Comparison of ENCODE assay signal across 8 mouse cellular contexts in genomic region chr16:20694781-20695180, GRCm38 (mm10). TPM values are rescaled to one million over a fixed set of nuclear protein-coding genes. Genes with fewer than 3 reads are reported as not detected.
DNase-seq lines count a peak whose midpoint lies in the region; ATAC-seq lines count a peak whose summit lies in the region.

No protein-coding gene starts in this region.

- H3K27ac ChIP-seq in forebrain, embryonic 16.5 days (ENCODE audit: low read length), result peak overlapping the region; percentile 86
- H3K27ac ChIP-seq in lung, embryonic 15.5 days, result peak overlapping the region; percentile 26; the same call in 1 of the 2 replicates

- WGBS in forebrain, embryonic 16.5 days, result 57% methylated on average over 8 of the region's 8 CpGs
- 67% methylated on average over 8 of the region's 8 CpGs for WGBS in lung, embryonic 15.5 days

- ATAC-seq in forebrain, embryonic 16.5 days, result no peak
- no peak for ATAC-seq in lung, embryonic 15.5 days (ENCODE audit: borderline replicate concordance, extremely low read depth, low FRiP score, low TSS enrichment)

- H3K4me3 ChIP-seq in forebrain, embryonic 16.5 days (replicated peaks; ENCODE audit: low read length), result peak overlapping the region; percentile 50
- H3K4me3 ChIP-seq in lung, embryonic 15.5 days, result no peak overlapping the region; the same call in 1 of the 2 replicates

- peaks cover 21% of the 10 kb centered on the region for H3K36me3 ChIP-seq in forebrain, embryonic 16.5 days (ENCODE audit: control insufficient read depth, insufficient read depth)
- peaks cover 23% of the 10 kb centered on the region for H3K36me3 ChIP-seq in lung, embryonic 15.5 days

- H3K27me3 ChIP-seq in forebrain, embryonic 16.5 days (replicated peaks; ENCODE audit: control insufficient read depth, insufficient read depth, low read length), result no peaks in the 10 kb centered on the region
- no peaks in the 10 kb centered on the region for H3K27me3 ChIP-seq in lung, embryonic 15.5 days

- H3K4me2 ChIP-seq in forebrain, embryonic 16.5 days (ENCODE audit: low read length), result peak overlapping the region; percentile 79
- H3K4me2 ChIP-seq in lung, embryonic 15.5 days, result peak overlapping the region; percentile 53; the same call in 1 of the 2 replicates

- no peaks in the 10 kb centered on the region for H3K9me3 ChIP-seq in forebrain, embryonic 16.5 days (ENCODE audit: control insufficient read depth, low read length)
- no peaks in the 10 kb centered on the region for H3K9me3 ChIP-seq in lung, embryonic 15.5 days

- DNase-seq in urinary bladder, postnatal 14 days (ENCODE audit: low spot score), result peak; percentile 50
- no peak for DNase-seq in urinary bladder, adult 18-20 months (ENCODE audit: low spot score in 2 of 2)
- peak; percentile 64 for DNase-seq in heart, postnatal 4 days
- peak; percentile 75 to 87 for DNase-seq in right cerebral cortex, postnatal 36 days (ENCODE audit: low spot score in 2 of 2)
- no peak for DNase-seq in ovary, postnatal 10 days (ENCODE audit: low spot score)
- no peak for DNase-seq in retina, embryonic 14.5 days (ENCODE audit: low spot score)

- peaks cover 33% of the 10 kb centered on the region for H3K4me1 ChIP-seq in forebrain, embryonic 16.5 days (replicated peaks; ENCODE audit: control insufficient read depth, insufficient read depth, low read length)
- peaks cover 36% of the 10 kb centered on the region for H3K4me1 ChIP-seq in lung, embryonic 15.5 days

- H3K9ac ChIP-seq in forebrain, embryonic 16.5 days (replicated peaks; ENCODE audit: low read depth, low read length), result 0 out of 2 replicates have a peak overlapping the region, but pooled peaks have one; percentile 4
- H3K9ac ChIP-seq in lung, embryonic 15.5 days, result no peak overlapping the region

RNA-seq across cellular contexts. Expression of gene Fam131a, which starts 1.7 kb away (rescaled TPM):
- polyA plus RNA-seq in forebrain, embryonic 16.5 days (2015; fragmentation: Nextera tagmentation; extraction: Ambion mirVana), result 57.4 and 65.3 TPM in 2 replicates
- 10 to 100 TPM in 1 of 2 experiments, 1 to 10 TPM in 1; 10.0 to 13.8 TPM for total RNA-seq in heart, postnatal 4 days (2021)
- polyA plus RNA-seq in lung, embryonic 15.5 days (2015; fragmentation: Nextera tagmentation; extraction: Ambion mirVana), result 4.9 and 6.3 TPM in 2 replicates

RNA-seq across cellular contexts. Expression of gene Polr2h, which starts 22.7 kb away (rescaled TPM):
- polyA plus RNA-seq in forebrain, embryonic 16.5 days (2015; fragmentation: Nextera tagmentation; extraction: Ambion mirVana), result 84.5 and 94.4 TPM in 2 replicates
- total RNA-seq in heart, postnatal 4 days (2021), result 10 to 100 TPM; 15.6 to 16.7 TPM
- 86.6 and 101 TPM in 2 replicates for polyA plus RNA-seq in lung, embryonic 15.5 days (2015; fragmentation: Nextera tagmentation; extraction: Ambion mirVana)

RNA-seq across cellular contexts. Expression of gene Clcn2, which starts 22.8 kb away (rescaled TPM):
- polyA plus RNA-seq in forebrain, embryonic 16.5 days (2015; fragmentation: Nextera tagmentation; extraction: Ambion mirVana), result 15.9 and 20.8 TPM in 2 replicates
- 1 to 10 TPM; 3.2 to 4.5 TPM for total RNA-seq in heart, postnatal 4 days (2021)
- 7.2 and 8.6 TPM in 2 replicates for polyA plus RNA-seq in lung, embryonic 15.5 days (2015; fragmentation: Nextera tagmentation; extraction: Ambion mirVana)

RNA-seq across cellular contexts. Expression of gene Eif4g1, which starts 26.7 kb away (rescaled TPM):
- polyA plus RNA-seq in forebrain, embryonic 16.5 days (2015; fragmentation: Nextera tagmentation; extraction: Ambion mirVana), result 131 and 142 TPM in 2 replicates
- total RNA-seq in heart, postnatal 4 days (2021), result 100 to 1,000 TPM; 374 TPM
- 170 and 177 TPM in 2 replicates for polyA plus RNA-seq in lung, embryonic 15.5 days (2015; fragmentation: Nextera tagmentation; extraction: Ambion mirVana)

RNA-seq across cellular contexts. Expression of gene Chrd, which starts 38.1 kb away (rescaled TPM):
- polyA plus RNA-seq in forebrain, embryonic 16.5 days (2015; fragmentation: Nextera tagmentation; extraction: Ambion mirVana), result 4.2 and 4.4 TPM in 2 replicates
- 1 to 10 TPM; 1.6 to 1.9 TPM for total RNA-seq in heart, postnatal 4 days (2021)
- polyA plus RNA-seq in lung, embryonic 15.5 days (2015; fragmentation: Nextera tagmentation; extraction: Ambion mirVana), result 3.8 and 4.1 TPM in 2 replicates

Comparison
In these comparisons a context has a peak if more than half of its experiments do, and no peak if none do; other contexts are left out.
1. DNase-seq: peak in urinary bladder, postnatal 14 days (single experiment), heart, postnatal 4 days (single experiment) and right cerebral cortex, postnatal 36 days (2 of 2); none in urinary bladder, adult 18-20 months (0 of 2), ovary, postnatal 10 days (single experiment) and retina, embryonic 14.5 days (single experiment).